Mouse (Mus musculus): ENCODE measurements at regions not wholly inside any gene's neighbourhood (a gene's known extent, or its start where the extent isn't known, plus 50 kb on each side); places are given as distances from the start of the nearest gene placed in this dataset.

DNA sequence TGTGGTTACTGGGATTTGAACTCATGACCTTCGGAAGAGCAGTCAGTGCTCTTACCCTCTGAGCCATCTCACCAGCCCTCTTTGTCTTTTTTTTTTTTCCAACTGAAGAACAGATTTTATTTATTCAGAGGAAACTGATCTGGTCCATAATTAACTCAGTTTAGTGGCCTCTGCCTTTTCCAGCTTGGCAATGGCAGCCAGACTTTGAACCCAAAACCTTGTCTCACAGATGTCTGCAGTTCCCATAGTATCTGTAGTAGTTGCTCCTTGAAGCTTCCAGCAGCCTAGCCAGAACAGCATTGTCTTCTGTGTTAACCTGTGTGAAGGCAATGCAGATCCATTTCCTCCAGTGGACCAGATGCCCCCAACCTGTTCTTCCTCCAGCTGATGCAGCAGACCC lies 64.2 kb upstream of the Daam1 start:
- CTCF ChIA-PET: interaction anchor here in 1 of 4 experiments (3.2 kb wide), 1 partner anchor 281 kb away, joined by 44 read pairs; no protein-coding TSS in a partner anchor
- POLR2A ChIA-PET: interaction anchor here in 2 of 4 experiments (1.0 to 1.6 kb wide), 2 partner anchors 287 to 318 kb away, joined by 3 to 4 read pairs; partner anchors contain the start of genes Jkamp (in 1 of the 2) and L3hypdh (in 1 of the 2)

DNA sequence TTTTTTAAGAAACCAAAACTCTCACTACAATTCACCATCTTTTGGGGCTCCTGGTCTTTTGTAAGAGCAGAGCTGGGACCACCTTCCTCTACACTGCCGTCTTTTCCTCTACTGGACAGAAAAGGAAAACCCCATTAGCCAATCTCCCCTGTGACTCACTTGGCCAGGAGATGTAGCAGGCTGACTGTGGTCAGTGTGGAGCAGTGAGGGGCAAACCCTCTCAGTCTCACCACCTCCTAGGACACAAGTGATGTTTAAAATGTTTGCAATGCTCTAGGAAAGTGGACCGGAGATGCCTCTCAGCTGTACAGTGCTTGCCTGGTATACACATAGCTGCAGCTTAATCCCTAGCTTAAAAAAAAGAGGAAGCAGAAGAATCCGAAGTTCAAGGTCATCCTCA lies 63.0 kb upstream of the Daam1 start:
- POLR2A ChIA-PET: interaction anchor here in 2 of 4 experiments (1.1 to 1.6 kb wide), 3 partner anchors 9 to 221 kb away, joined by 3 to 5 read pairs (median 4); no protein-coding TSS in a partner anchor
- CTCF ChIA-PET: interaction anchor here (0.6 to 3.2 kb wide), 27 partner anchors 11 to 1209 kb away, joined by 3 to 44 read pairs (median 4); partner anchors contain the start of genes Jkamp (in 1 of the 4) and L3hypdh (in 1 of the 4)

DNA sequence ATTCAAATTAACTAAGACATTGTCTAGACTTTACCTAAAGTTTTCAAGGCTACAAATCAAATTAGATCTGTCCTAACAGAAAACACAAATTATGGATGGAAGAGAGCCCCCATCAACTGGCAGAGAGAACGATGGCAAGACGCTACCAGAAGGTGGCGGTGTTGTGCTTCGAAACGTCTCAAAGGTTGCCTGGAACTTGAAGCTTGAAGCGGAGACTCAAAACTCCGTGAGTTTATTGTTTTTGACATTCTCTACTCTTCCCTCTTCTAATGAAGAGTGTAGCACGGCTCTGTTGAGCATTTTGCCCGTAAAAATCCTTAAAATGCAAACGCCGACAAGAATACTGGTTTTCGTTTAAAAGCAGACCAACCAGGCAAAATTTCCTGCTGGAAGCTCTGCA lies 62.4 kb upstream of the Daam1 start:
- POLR2A ChIA-PET: interaction anchor here in 2 of 4 experiments (0.5 to 1.6 kb wide), 7 partner anchors 9 to 545 kb away, joined by 3 to 5 read pairs (median 3); no protein-coding TSS in a partner anchor
- CTCF ChIA-PET: interaction anchor here (0.6 to 3.2 kb wide), 55 partner anchors 10 to 1892 kb away, joined by 3 to 44 read pairs (median 4); partner anchors contain the start of genes Jkamp (in 2 of the 4) and L3hypdh (in 2 of the 4)

DNA sequence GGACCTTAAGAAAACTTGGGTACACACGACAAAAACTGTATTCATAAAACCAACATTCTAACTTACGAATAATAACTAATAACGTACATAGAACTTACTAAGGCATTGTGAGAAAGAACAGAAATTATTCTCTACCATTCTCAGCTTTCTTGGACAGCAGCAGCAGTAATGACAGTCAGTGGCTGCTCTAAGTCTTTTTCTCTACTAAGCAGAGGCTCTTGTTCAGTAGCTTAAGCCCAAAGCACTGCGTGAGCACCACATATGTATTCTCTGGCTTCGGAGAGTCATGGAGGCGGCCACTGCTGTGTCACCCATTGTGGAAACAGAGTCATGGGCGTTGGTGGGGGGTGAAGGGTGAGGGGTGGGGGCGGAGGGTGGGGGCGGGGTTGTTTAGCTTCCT lies 62.0 kb upstream of the Daam1 start:
- ChIA-PET CTCF (interaction anchor here (0.6 to 3.2 kb wide), 54 partner anchors 9 to 1892 kb away, joined by 3 to 44 read pairs (median 4); partner anchors contain the start of genes Jkamp (in 2 of the 4) and L3hypdh (in 2 of the 4)), POLR2A (interaction anchor here in 3 of 4 experiments (0.5 to 1.6 kb wide), 8 partner anchors 10 to 544 kb away, joined by 3 to 5 read pairs (median 4); no protein-coding TSS in a partner anchor)

DNA sequence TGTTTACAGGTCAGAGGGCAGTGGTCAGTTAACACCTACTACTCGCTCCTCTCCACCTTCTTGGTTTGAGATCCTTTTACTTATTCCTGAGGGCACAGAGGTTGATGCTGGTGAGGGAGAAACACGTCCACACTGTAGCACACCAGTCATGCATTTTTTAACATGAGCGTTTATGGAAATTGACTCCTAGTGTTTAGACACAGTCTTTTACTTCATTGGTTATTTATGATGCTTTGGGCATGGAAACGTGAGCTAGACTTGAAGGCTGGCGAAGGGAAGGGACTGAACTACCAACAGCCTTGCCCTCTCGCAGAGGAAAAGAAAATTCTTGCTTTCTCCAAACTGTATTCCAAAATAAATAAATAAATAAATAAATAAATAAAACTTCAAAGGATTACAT lies 61.6 kb upstream of the Daam1 start:
- ChIA-PET POLR2A (interaction anchor here in 3 of 4 experiments (0.5 to 1.6 kb wide), 5 partner anchors 10 to 544 kb away, joined by 3 to 5 read pairs (median 4); no protein-coding TSS in a partner anchor), CTCF (interaction anchor here (0.6 to 3.2 kb wide), 36 partner anchors 9 to 1891 kb away, joined by 3 to 44 read pairs (median 4); partner anchors contain the start of genes Jkamp (in 1 of the 4) and L3hypdh (in 1 of the 4))

DNA sequence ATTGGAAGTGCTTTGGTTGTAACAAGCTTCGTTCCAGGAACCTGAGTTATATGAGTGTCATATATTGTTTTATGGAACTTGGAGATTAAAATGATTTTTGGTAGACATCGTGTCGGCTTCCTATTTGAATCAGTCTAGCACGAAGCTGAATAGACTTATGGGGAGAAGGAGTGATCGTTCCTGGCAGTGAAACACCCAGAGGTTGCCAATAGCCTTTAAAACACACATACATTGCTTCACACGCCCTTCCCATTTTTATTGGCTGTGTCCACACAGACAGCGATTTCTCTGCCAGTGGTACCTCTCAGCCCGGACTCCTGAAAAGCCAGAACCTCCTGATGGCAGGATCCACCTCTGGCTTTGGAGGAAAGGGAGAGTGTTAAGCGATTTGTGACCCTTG lies 57.0 kb upstream of the Daam1 start:
- ChIA-PET CTCF (interaction anchor here in 1 of 4 experiments (0.6 kb wide), 1 partner anchor 1281 kb away, joined by 9 read pairs; no protein-coding TSS in a partner anchor), POLR2A (interaction anchor here in 1 of 4 experiments (0.5 kb wide), 1 partner anchor 341 kb away, joined by 4 read pairs; no protein-coding TSS in a partner anchor)

DNA sequence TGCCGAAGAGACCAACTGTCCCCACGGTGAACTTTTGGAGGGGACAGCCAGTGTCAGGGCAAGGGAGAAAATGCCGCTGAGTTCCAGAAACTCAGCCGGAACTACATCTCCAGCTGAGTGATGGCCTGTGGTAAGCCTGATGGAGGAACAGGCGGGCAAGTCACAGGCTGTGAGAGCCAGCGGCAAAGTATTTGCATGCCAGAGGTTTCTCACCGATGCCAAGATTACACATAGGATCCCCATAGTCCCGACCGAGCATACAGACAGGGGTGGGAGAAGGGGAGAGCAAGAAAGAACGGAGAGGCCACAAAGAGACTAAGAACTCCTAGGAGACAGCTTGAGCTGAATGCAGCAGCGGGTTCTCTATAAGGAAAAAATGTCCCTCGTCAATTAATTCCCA lies 55.8 kb upstream of the Daam1 start:
- CTCF ChIA-PET: interaction anchor here in 1 of 4 experiments (0.7 kb wide), 1 partner anchor 237 kb away, joined by 3 read pairs; no protein-coding TSS in a partner anchor
- POLR2A ChIA-PET: interaction anchor here in 1 of 4 experiments (1.2 kb wide), 1 partner anchor 310 kb away, joined by 4 read pairs; the partner anchor contains the start of genes Jkamp and L3hypdh

DNA sequence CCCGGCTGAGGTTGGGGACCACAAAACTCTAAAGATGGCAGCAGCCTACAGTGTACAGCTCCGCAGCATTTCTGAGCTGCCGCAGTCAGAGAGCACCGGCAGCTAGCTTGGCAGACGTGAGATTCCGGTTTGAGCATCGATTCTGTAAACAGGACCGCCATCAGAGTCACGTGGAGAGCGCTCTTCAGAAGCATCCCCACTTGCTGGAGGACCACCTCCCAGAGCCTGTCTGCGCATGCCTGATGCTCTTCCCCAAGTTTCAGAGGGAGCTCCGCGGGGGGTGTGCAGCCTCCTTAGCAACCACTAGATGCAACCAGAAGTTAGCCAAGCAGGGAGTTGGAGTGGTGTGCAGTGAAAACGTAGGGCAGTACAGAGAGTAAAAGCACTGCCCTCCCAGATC lies 52.7 kb upstream of the Daam1 start:
- CTCF ChIA-PET: interaction anchor here in 3 of 4 experiments (0.5 to 2.9 kb wide), 7 partner anchors 9 to 804 kb away, joined by 3 to 14 read pairs (median 4); partner anchors contain the start of gene Psma3 (in 1 of the 3)
- POLR2A ChIA-PET: interaction anchor here in 2 of 4 experiments (0.6 to 1.4 kb wide), 4 partner anchors 47 to 307 kb away, joined by 3 to 6 read pairs (median 4); partner anchors contain the start of genes Gpr135 (in 1 of the 2), Jkamp (in 1 of the 2) and L3hypdh (in 1 of the 2)

DNA sequence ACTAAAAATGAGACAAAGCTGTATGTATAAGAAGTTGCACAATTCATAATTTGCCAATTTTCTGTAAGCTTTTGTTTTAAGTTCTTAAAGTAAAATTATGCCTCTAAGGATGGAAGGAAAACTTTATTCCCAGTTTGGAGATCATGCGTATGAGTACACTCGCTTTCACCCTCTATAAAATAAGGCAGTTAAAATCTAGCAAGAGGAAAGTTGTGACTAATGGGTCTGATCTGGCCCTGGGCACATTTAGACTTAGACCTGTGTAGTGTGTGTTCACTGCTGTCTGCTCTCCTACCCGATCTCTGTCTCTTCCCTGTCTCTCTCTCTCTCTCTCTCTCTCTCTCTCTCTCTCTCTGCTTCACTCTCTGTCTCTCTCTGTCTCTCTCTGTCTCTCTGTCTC lies 51.9 kb upstream of the Daam1 start:
- CTCF ChIA-PET: interaction anchor here in 3 of 4 experiments (0.5 to 2.9 kb wide), 5 partner anchors 10 to 869 kb away, joined by 3 to 14 read pairs (median 5); no protein-coding TSS in a partner anchor
- POLR2A ChIA-PET: interaction anchor here in 1 of 4 experiments (1.4 kb wide), 1 partner anchor 46 kb away, joined by 3 read pairs; no protein-coding TSS in a partner anchor

DNA sequence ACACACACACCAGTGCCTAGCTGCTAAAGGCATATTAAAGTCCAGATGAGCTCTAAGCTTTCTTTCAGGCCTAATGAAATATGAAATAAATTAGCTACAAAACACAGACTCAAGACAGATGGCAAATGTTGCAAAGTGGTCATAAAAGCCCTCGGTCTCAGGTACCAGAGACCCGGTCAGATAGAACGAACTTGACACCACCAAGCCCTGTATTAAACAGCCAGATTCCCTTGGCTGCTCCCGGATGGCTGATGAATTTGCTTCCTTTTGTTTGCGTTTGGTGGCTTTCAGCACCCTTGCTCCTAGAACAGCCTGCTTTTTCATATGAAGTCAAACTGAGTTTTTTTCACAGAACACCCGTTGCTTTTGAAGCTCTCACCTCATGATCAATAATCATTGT lies 51.5 kb upstream of the Daam1 start:
- CTCF ChIA-PET: interaction anchor here in 2 of 4 experiments (0.5 to 2.9 kb wide), 3 partner anchors 11 to 869 kb away, joined by 3 to 14 read pairs (median 5); no protein-coding TSS in a partner anchor
- POLR2A ChIA-PET: interaction anchor here in 1 of 4 experiments (1.4 kb wide), 1 partner anchor 46 kb away, joined by 3 read pairs; no protein-coding TSS in a partner anchor
